Mouse (Mus musculus) cerebellum, adult 18-20 months (tissue): ENCODE results near the gene Dusp14.
A peak's percentile ranks its signal among the peaks of the same experiment; 100 is the strongest.

ENCODE experiments used
- DNase-seq, 2 experiments: peaks; one replicate each; pipeline ENCODE4 v3.0.0; 2021

Dusp14 gene

GRCm38 (mm10) chr11:84011576-84011975 lies 57.5 kb downstream of the Dusp14 start:
- no peak for DNase-seq

GRCm38 (mm10) chr11:84011050-84011449 lies 58.0 kb downstream of the Dusp14 start:
- DNase-seq, result no peak

GRCm38 (mm10) chr11:84010411-84010810 lies 58.6 kb downstream of the Dusp14 start:
- no peak for DNase-seq

- DNase-seq, result peak in 1 of 2 experiments; percentile 19
Measured at GRCm38 (mm10) chr11:84009001-84009400, 60.1 kb downstream of the Dusp14 start.

GRCm38 (mm10) chr11:84003986-84004385 lies 65.1 kb downstream of the Dusp14 start:
- no peak for DNase-seq

GRCm38 (mm10) chr11:84001257-84001656 lies 67.8 kb downstream of the Dusp14 start:
- no peak for DNase-seq

- DNase-seq, result no peak
Measured at GRCm38 (mm10) chr11:83999411-83999915, 69.6 kb downstream of the Dusp14 start.

GRCm38 (mm10) chr11:83998993-83999392 lies 70.1 kb downstream of the Dusp14 start:
- no peak for DNase-seq
